Mouse (Mus musculus): ENCODE results near the gene Zranb2. TPM values are rescaled to one million over a fixed set of nuclear protein-coding genes. Genes with fewer than 3 reads are reported as not detected.

Gene Zranb2
- polyA plus RNA-seq, 1 experiment, result 11.2 TPM

- WGBS, result 3% methylated on average over 2 of the region's 2 CpGs
- no peaks in the 10 kb centered on the region for H3K36me3 ChIP-seq (ENCODE audit: control insufficient read depth, insufficient read depth, low read length)
- no peak overlapping the region for H3K4me3 ChIP-seq (ENCODE audit: control insufficient read depth, insufficient read depth, low read length)
Observed at GRCm38 (mm10) chr3:157565196-157565595, 31.2 kb downstream of the Zranb2 start.

GRCm38 (mm10) chr3:157566725-157567565, 33.0 kb downstream of the Zranb2 start, which contains the start of gene Ptger3:
TSS of gene Ptger3 (plus strand) at chr3:157566892.
- peak within 1 kb of the TSS; percentile 39 for H3K4me3 ChIP-seq (ENCODE audit: control insufficient read depth, insufficient read depth, low read length)
- peak; percentile 24 for DNase-seq
- peaks cover 12% of the 10 kb centered on the region for H3K4me1 ChIP-seq (replicated peaks; ENCODE audit: control insufficient read depth, insufficient read depth, low read length)
- H3K27me3 ChIP-seq (ENCODE audit: control insufficient read depth, insufficient read depth, low read length), result no peaks in the 10 kb centered on the region; the same call in 1 of the 2 replicates
- H3K27ac ChIP-seq (ENCODE audit: control insufficient read depth, insufficient read depth, low read length), result no peak within 1 kb of the TSS
- no peak for TF ChIP-seq POLR2A (IDR thresholded peaks at IDR 0.05; ENCODE audit: control insufficient read depth, extremely low read depth, insufficient read depth, low read length, poor library complexity)
- H3K36me3 ChIP-seq (ENCODE audit: control insufficient read depth, insufficient read depth, low read length), result no peaks in the 10 kb centered on the region
- under 1% methylated on average over 84 of the region's 84 CpGs for WGBS

More at GRCm38 (mm10) chr3:157565196-157565595, 31.2 kb downstream of the Zranb2 start:
- Histone ChIP-seq H3K4me1 (replicated peaks; ENCODE audit: control insufficient read depth, insufficient read depth, low read length) (peaks cover 11% of the 10 kb centered on the region; the same call in 1 of the 2 replicates), H3K27me3 (ENCODE audit: control insufficient read depth, insufficient read depth, low read length) (no peaks in the 10 kb centered on the region; the same call in 1 of the 2 replicates), H3K27ac (ENCODE audit: control insufficient read depth, insufficient read depth, low read length) (no peak overlapping the region)
- DNase-seq, result peak; percentile 12
- TF ChIP-seq CTCF (IDR thresholded peaks at IDR 0.05; ENCODE audit: borderline replicate concordance, control insufficient read depth, extremely low read depth, insufficient read depth, low read length, poor library complexity) (no peak), POLR2A (IDR thresholded peaks at IDR 0.05; ENCODE audit: control insufficient read depth, extremely low read depth, insufficient read depth, low read length, poor library complexity) (no peak)

- no peak for DNase-seq
- peaks cover 15% of the 10 kb centered on the region for H3K4me1 ChIP-seq (replicated peaks; ENCODE audit: control insufficient read depth, insufficient read depth, low read length)
Observed at GRCm38 (mm10) chr3:157567566-157568132, 33.7 kb downstream of the Zranb2 start.

GRCm38 (mm10) chr3:157572011-157572410, 38.1 kb downstream of the Zranb2 start:
- H3K4me3 ChIP-seq (ENCODE audit: control insufficient read depth, insufficient read depth, low read length), result no peak overlapping the region
- no peak for DNase-seq

More at GRCm38 (mm10) chr3:157567566-157568132, 33.7 kb downstream of the Zranb2 start:
- Histone ChIP-seq H3K27ac (ENCODE audit: control insufficient read depth, insufficient read depth, low read length) (no peak overlapping the region), H3K36me3 (ENCODE audit: control insufficient read depth, insufficient read depth, low read length) (no peaks in the 10 kb centered on the region), H3K27me3 (ENCODE audit: control insufficient read depth, insufficient read depth, low read length) (no peaks in the 10 kb centered on the region; the same call in 1 of the 2 replicates), H3K4me3 (ENCODE audit: control insufficient read depth, insufficient read depth, low read length) (peak overlapping the region; percentile 39)
- WGBS, result 4% methylated on average over 34 of the region's 34 CpGs
- TF ChIP-seq CTCF (IDR thresholded peaks at IDR 0.05; ENCODE audit: borderline replicate concordance, control insufficient read depth, extremely low read depth, insufficient read depth, low read length, poor library complexity), result no peak
- TF ChIP-seq POLR2A (IDR thresholded peaks at IDR 0.05; ENCODE audit: control insufficient read depth, extremely low read depth, insufficient read depth, low read length, poor library complexity), result no peak

GRCm38 (mm10) chr3:157575441-157576342, 41.7 kb downstream of the Zranb2 start:
- WGBS, result 22% methylated on average over 9 of the region's 9 CpGs
- Histone ChIP-seq H3K4me3 (ENCODE audit: control insufficient read depth, insufficient read depth, low read length) (no peak overlapping the region), H3K27ac (ENCODE audit: control insufficient read depth, insufficient read depth, low read length) (no peak overlapping the region), H3K4me1 (replicated peaks; ENCODE audit: control insufficient read depth, insufficient read depth, low read length) (peaks cover 13% of the 10 kb centered on the region), H3K27me3 (ENCODE audit: control insufficient read depth, insufficient read depth, low read length) (no peaks in the 10 kb centered on the region), H3K36me3 (ENCODE audit: control insufficient read depth, insufficient read depth, low read length) (no peaks in the 10 kb centered on the region)
- TF ChIP-seq POLR2A (IDR thresholded peaks at IDR 0.05; ENCODE audit: control insufficient read depth, extremely low read depth, insufficient read depth, low read length, poor library complexity) (no peak), CTCF (IDR thresholded peaks at IDR 0.05; ENCODE audit: borderline replicate concordance, control insufficient read depth, extremely low read depth, insufficient read depth, low read length, poor library complexity) (no peak)
- no peak for DNase-seq

More at GRCm38 (mm10) chr3:157572011-157572410, 38.1 kb downstream of the Zranb2 start:
- TF ChIP-seq CTCF (IDR thresholded peaks at IDR 0.05; ENCODE audit: borderline replicate concordance, control insufficient read depth, extremely low read depth, insufficient read depth, low read length, poor library complexity) (no peak), POLR2A (IDR thresholded peaks at IDR 0.05; ENCODE audit: control insufficient read depth, extremely low read depth, insufficient read depth, low read length, poor library complexity) (no peak)
- no peaks in the 10 kb centered on the region; the same call in 1 of the 2 replicates for H3K27me3 ChIP-seq (ENCODE audit: control insufficient read depth, insufficient read depth, low read length)
- H3K36me3 ChIP-seq (ENCODE audit: control insufficient read depth, insufficient read depth, low read length), result no peaks in the 10 kb centered on the region
- 1% methylated on average over 6 of the region's 6 CpGs for WGBS
- no peak overlapping the region for H3K27ac ChIP-seq (ENCODE audit: control insufficient read depth, insufficient read depth, low read length)
- H3K4me1 ChIP-seq (replicated peaks; ENCODE audit: control insufficient read depth, insufficient read depth, low read length), result peaks cover 20% of the 10 kb centered on the region

- Histone ChIP-seq H3K36me3 (ENCODE audit: control insufficient read depth, insufficient read depth, low read length) (no peaks in the 10 kb centered on the region), H3K27ac (ENCODE audit: control insufficient read depth, insufficient read depth, low read length) (no peak overlapping the region), H3K27me3 (ENCODE audit: control insufficient read depth, insufficient read depth, low read length) (no peaks in the 10 kb centered on the region), H3K4me3 (ENCODE audit: control insufficient read depth, insufficient read depth, low read length) (no peak overlapping the region), H3K4me1 (replicated peaks; ENCODE audit: control insufficient read depth, insufficient read depth, low read length) (peaks cover 13% of the 10 kb centered on the region)
- no peak for DNase-seq
- TF ChIP-seq POLR2A (IDR thresholded peaks at IDR 0.05; ENCODE audit: control insufficient read depth, extremely low read depth, insufficient read depth, low read length, poor library complexity) (no peak), CTCF (IDR thresholded peaks at IDR 0.05; ENCODE audit: borderline replicate concordance, control insufficient read depth, extremely low read depth, insufficient read depth, low read length, poor library complexity) (no peak)
- WGBS, result 82% methylated on average over 1 of the region's 1 CpGs
Observed at GRCm38 (mm10) chr3:157576343-157576722, 42.4 kb downstream of the Zranb2 start.
